Mouse (Mus musculus) retina, postnatal 1 day (tissue): Measurements from ENCODE around the gene Lbhd1.
"Not testable (repeated sequence)": the region's sequence is repeated elsewhere in the genome, so short reads cannot be mapped to it uniquely, and the experiment has no call there.

Experiments used
- DNase-seq: peaks from one replicate; pipeline ENCODE4 v3.0.0-alpha.2; 2012

Gene Lbhd1

GRCm38 (mm10) chr19:8883616-8884015, at the start of gene Lbhd1, which contains the start of gene Gm49403:
TSS of gene Lbhd1 (plus strand) at chr19:8883732.
TSS of gene Gm49403 (plus strand) at chr19:8883930.
- peak; percentile 86 for DNase-seq

- not testable (repeated sequence) for DNase-seq
These were observed 47.2 kb upstream of the Lbhd1 start for GRCm38 (mm10) chr19:8836327-8836726.

DNA sequence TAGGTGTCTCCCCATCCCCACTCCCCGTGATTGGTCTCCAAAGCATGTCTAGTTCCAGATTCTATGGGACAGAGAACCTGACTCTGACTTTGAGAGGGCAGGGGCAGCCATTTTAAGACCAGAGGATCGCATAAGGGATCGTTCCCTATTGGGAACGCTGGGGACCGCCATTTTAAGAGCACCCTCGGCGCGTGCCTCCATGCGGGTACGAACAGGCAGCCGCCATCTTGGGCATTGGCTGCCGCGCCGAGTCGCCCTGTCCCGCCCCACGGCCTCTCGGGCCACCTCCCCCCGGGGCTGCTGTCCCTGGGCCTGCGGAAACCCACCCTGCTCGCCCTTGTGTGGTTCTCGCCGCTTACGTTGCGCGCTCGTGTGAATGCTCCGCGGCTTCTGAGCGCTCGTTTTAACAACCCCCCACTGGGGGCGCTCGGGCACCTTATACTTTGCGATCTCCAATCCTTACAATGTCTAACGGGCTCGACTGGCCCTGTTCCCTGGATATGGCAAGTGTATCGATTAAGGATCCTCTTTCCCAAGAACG, 46.2 kb upstream of the Lbhd1 start, which contains the start of gene Bscl2:
Gene Bscl2, plus strand, starts transcription at position 217 of the 541 bp plus-strand sequence.
- DNase-seq = peak; percentile 94

DNA sequence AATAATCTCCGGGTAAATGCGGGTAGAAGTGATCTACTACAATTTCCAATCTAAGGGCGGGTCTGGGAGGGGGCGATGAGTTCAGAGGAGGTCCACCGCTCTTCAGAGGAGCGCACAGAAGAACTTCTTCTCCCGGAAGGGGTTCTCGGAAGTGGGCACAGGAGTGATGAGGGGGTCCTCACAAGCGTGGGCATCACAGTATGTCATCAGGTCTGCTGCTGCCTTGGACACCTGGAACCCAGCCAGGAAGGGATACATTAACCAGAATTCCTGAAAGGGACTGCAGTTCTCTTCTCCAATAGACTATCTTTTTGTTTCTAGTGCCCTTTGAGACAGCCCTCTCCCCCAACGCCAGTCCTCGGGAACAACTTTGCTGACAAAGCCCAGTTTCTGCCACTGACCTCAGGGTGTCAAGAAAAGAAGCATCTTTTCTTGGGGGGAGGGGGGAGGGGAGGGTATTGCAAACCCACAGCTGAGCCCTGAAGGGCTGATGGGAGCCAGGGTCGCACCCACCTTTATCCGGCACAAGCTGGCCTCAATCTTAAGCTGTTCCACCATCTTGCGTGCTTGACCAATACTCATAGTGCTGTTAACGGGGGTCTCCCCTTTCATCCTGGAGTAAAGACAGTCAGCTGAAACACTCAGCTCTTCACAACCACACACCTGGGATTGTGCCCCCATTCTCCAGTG, 45.3 kb upstream of the Lbhd1 start:
- DNase-seq = peak; percentile 61

DNA sequence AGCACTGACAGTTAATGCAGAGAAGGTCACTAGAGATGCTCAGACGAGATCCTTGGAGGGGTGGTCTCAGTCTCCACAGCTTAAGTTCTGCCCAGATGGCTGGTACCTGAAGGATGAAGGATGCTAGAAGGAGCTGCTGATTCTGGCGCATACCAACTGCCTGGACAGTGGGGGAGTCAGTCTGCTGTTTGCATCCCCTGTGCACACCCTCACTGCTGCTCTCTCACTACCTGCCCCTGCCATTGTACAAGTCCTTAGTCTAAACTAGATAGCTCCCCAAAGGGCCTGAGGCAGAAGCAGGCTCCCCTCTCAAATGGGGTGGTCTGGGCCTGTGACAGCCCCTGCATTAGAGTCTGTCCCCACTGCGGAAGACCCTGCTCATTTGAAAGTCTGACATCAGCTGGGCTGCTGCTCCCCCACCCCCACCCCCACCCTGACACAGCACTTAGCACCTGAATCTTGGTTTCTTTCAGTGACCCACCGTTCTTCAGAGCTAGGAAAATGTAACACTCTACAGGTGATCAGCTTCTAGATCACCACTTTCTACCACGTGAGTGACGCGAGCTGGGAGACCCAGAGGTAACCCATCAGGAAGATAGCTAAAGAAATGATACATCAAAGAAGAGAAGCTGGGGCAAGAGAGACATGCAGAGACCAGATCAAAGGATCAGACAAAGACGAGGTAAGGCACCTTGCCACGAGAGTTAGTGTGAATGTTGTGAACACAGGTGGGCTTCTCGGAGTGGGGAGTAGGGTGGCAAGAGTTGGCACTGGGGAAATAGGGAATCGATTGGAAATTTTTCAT, 44.2 kb upstream of the Lbhd1 start, which contains the start of gene Gng3:
Gene Gng3, minus strand, starts transcription at position 92 of the 805 bp plus-strand sequence.
- peak; percentile 87 for DNase-seq

- peak; percentile 83 for DNase-seq
These were observed 43.4 kb upstream of the Lbhd1 start for GRCm38 (mm10) chr19:8839908-8840791.

DNA sequence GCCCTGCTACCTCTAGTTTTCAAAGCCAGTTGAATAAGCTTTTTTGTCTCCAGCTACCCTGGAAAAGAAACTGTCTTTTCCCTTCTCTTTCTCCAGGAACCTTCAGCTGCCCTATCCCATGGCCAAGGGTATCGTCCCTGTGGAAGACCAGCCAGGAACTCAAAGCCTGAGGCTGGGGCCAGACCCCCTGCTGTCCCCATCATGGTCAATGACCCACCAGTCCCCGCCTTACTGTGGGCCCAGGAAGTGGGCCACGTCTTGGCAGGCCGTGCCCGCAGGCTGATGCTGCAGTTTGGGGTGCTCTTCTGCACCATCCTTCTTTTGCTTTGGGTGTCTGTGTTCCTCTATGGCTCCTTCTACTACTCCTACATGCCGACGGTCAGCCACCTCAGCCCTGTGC, 42.5 kb upstream of the Lbhd1 start:
- no peak for DNase-seq

DNA sequence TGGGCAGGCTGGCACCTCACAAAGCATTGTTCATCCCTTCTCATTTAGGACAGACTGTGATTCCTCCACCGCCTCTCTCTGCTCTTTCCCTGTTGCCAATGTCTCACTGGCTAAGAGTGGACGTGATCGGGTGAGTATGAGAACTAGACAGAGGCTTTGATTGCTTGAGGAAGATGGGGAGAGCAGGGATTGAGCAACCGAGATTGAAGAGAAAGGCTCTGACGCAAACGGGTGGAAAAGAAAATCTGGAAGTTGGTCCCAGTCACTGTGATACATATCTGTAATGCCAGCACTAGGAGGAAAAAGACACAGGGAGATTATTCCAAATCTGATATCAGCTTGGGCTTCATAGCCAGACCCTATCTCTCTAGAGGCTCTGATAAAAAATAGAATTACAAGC, 40.6 kb upstream of the Lbhd1 start:
- no peak for DNase-seq

DNA sequence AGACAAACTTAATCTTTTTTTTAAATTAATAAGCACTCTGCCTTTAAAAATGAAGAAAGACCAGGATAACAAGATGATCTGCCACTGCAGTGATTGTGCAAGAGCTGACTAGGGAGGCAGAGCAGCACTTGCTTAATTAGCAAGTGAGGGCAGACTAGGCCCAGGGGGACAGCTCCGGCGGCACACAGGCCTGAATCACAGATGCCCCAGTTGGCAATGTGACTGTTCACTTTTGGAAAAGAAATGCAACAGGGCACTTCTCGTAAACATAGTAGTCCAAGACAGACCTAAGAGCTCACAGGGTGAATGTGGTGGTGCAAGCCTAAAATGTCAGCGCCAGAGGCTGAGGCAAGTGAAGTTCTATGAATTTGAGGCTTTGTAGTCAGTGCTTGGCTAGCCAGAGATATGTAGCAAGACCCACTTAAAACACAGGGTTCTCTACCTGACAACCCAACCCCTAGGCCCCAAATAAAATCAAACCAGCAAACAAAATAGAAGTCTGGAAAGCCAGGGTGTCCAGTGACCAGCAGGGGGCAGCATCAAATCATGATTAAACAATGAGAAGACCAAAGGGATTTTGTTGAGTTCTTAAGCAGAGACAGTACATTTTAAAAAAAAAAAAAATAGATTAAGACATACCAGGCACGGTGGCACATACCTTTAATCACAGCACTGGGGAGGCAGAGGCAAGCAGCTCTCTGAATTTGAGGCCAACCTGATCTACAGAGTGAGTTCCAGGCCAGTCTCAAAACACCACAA, 39.0 kb upstream of the Lbhd1 start:
- peak; percentile 87 for DNase-seq

DNA sequence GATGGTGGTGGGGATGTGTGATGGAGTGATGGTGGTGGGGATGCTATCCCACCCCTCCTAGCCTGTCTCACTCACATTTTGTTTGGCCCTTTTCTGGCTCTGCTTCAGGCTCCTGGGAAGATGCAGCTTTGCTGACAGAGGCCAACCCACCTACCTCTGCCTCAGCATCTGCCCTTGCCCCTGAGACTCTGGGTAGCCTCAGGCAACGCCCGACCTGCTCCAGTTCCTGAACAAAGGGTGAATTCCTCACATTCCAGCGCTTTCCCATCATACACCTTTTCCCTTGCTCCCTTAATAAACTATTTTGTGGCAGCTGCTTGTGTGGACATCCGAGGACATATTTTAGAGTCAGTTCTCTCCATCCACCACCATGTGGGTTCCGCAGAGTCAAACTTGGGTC, 35.2 kb upstream of the Lbhd1 start:
- no peak for DNase-seq

DNA sequence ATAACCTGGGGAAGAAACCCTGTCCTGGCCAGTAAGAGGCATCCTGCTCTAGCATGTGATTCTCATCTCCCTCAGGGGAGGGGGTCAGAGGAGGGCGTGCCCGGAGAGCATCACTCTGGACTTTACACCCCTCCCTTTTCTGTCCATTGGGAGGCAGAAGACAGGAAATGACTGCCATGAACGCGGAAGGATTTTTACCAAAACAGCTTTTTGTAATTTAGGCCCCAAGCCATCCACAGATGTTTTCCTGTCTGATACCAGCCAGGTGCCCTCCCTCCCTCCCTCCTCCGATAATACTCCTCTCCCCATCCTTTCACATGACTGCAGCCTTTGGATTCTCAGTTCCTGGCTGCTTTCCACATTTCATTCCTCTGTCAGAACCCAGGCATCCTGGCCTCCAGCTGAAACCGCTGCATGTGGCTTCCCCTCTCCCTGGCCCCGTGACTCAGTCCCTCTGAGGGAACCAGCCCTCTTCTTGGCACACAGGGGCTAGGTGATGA, 33.1 kb upstream of the Lbhd1 start, which contains the start of gene Lrrn4cl:
Gene Lrrn4cl, plus strand, starts transcription at position 367 of the 500 bp plus-strand sequence.
- DNase-seq = peak; percentile 68

- DNase-seq = no peak
These were observed 31.9 kb upstream of the Lbhd1 start for GRCm38 (mm10) chr19:8851639-8852038.

- DNase-seq = no peak
These were observed 31.1 kb upstream of the Lbhd1 start for GRCm38 (mm10) chr19:8852236-8852928.

DNA sequence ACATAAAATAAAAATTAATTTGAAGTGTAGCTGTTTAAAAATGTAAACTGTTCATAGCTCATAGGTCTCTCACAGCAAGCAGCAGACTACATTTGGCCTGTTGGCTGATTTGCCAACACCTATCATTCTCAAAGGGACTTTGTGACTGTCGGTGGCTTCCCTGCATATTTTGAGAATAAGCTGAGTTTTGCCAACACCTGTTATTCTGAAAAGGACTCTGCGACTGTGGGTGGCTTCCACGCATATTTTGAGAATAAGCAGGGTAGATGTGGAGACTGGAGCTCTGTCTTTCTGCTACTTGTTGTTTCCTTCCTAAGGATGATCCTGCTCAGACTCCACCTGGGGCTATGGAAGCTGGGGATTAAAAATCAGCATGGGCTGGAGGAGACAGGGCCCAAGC, 30.4 kb upstream of the Lbhd1 start:
- DNase-seq = no peak

GRCm38 (mm10) chr19:8857689-8858088, 25.8 kb upstream of the Lbhd1 start:
- peak; percentile 60 for DNase-seq

DNA sequence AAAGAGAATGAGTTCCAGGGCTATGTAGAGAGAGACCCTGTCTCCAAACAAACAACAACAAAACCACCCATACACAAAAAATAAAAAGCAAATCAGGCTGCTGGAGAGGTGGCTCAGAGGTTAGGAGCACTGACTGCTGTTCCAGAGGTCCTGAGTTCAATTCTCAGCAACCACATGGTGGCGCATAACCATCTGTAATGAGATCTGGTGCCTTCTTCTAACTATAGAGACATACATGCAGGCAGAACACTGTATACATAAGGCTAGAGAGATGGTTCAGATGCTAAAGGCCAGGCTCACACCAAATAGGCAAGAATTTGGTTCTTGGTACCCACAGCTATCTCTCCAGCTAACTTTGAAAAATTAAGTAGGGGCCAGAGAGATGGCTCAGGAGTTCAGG, 24.5 kb upstream of the Lbhd1 start:
- DNase-seq = peak; percentile 29

GRCm38 (mm10) chr19:8864265-8864664, 19.3 kb upstream of the Lbhd1 start:
- DNase-seq = no peak

- not testable (repeated sequence) for DNase-seq
These were observed 13.2 kb upstream of the Lbhd1 start for GRCm38 (mm10) chr19:8870381-8870780.

DNA sequence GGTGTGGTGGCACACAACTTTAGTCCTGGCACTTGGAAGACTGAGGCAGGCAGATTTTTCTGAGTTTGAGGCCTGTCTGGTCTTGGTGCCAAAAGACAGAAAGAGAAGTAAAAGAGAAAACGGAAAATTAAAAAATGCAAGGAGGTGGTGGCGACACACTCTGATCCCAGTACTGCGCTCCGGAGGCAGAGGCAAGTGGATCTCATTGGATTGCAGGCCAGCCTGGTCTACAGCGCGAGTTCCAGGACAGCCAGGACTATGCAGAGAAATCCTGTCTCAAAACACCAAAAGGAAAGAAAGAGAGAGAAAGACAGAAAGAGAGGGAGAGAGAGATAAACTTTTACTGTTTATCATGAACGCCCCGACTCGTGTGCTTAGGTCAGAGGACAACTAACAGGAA, 12.7 kb upstream of the Lbhd1 start:
- DNase-seq = peak; percentile 14

GRCm38 (mm10) chr19:8871267-8872186, 12.0 kb upstream of the Lbhd1 start, which contains the start of gene Ubxn1:
TSS of gene Ubxn1 (plus strand) at chr19:8871496.
- DNase-seq = peak; percentile 99
